Comparison of ENCODE assay signal across 10 mouse cellular contexts in the genomic region with DNA sequence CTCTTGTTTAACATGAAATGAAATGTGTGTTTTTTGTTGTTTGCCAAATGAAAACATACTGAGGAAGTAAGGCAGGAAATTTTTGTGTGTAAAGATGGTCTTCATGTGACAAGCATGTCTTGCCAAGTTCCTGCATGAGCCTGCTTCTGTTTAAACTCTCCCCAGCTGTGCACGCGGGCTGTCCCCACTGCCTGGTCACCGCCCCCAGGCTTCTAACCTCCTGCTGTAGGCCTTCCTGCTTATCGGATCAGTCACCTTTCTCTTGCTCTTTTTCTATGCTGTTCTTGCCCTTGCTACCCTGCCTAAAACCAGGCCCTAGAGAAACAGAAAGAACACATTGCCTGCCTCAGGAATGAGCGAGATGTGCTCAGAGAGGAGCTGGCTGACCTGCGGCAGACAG. TPM values are rescaled to one million over a fixed set of nuclear protein-coding genes. Genes with fewer than 3 reads are reported as not detected.
A peak's percentile ranks its signal among the peaks of the same experiment; 100 is the strongest.
DNase-seq lines count a peak whose midpoint lies in the region; ATAC-seq lines count a peak whose summit lies in the region.
"Had no signal": no experiment of that assay in that cellular context is flagged by ENCODE, and none has a peak within 500 bp of the region (broad histone marks: within the 10 kb centered on the region; RNA-seq: fewer than 3 reads in every experiment).

No protein-coding gene starts in this region.

- peak overlapping the region; percentile 78 for H3K27ac ChIP-seq in heart, embryonic 13.5 days (replicated peaks)
- H3K27ac ChIP-seq in liver, embryonic 16.5 days (ENCODE audit: low read length): no peak overlapping the region
- H3K27ac ChIP-seq: hindbrain, embryonic 15.5 days had no signal

- peaks cover 38% of the 10 kb centered on the region for H3K4me1 ChIP-seq in heart, embryonic 13.5 days
- peaks cover 5% of the 10 kb centered on the region for H3K4me1 ChIP-seq in liver, embryonic 16.5 days (ENCODE audit: control insufficient read depth, low read depth, low read length)
- H3K4me1 ChIP-seq: hindbrain, embryonic 15.5 days had no signal

- peak; percentile 14 for DNase-seq in gastrocnemius, postnatal 14 days
- no peak for DNase-seq in gastrocnemius, postnatal 36 days
- peak; percentile 24 for DNase-seq in 416B (ENCODE audit: low read depth)
- DNase-seq in right cerebral cortex, postnatal 10 days (ENCODE audit: low spot score in 2 of 2): no peak
- DNase-seq in B cell, adult 2 months: no peak

- no peak overlapping the region for H3K4me3 ChIP-seq in heart, embryonic 13.5 days
- H3K4me3 ChIP-seq in liver, embryonic 16.5 days (ENCODE audit: low read depth, low read length): no peak overlapping the region
- H3K4me3 ChIP-seq: erythroblast, embryonic 14.5 days; hindbrain, embryonic 15.5 days had no signal

- intact Hi-C loops in gastrocnemius, postnatal 14 days (cut with DNase I; ENCODE audit: low total_unique reads): no loop called here
- intact Hi-C loops in gastrocnemius, postnatal 36 days (cut with DNase I): no loop called here

- peaks cover 53% of the 10 kb centered on the region for H3K36me3 ChIP-seq in heart, embryonic 13.5 days
- no peaks in the 10 kb centered on the region for H3K36me3 ChIP-seq in liver, embryonic 16.5 days (ENCODE audit: control insufficient read depth, insufficient read depth)

- no peaks in the 10 kb centered on the region for H3K9me3 ChIP-seq in heart, embryonic 13.5 days
- no peaks in the 10 kb centered on the region for H3K9me3 ChIP-seq in liver, embryonic 16.5 days (replicated peaks; ENCODE audit: control insufficient read depth, low read length)
- H3K9me3 ChIP-seq: hindbrain, embryonic 15.5 days had no signal

- 0 out of 2 replicates have a peak, but pooled peaks have one; percentile 44 for ATAC-seq in heart, embryonic 13.5 days (ENCODE audit: extremely low read depth, insufficient number of reproducible peaks, low FRiP score, low TSS enrichment)
- 0 out of 2 replicates have a peak, but pooled peaks have one; percentile 12 for ATAC-seq in liver, embryonic 16.5 days (ENCODE audit: low read depth)
- ATAC-seq in activated CD4-positive, CD25-positive, alpha-beta regulatory T cell, adult 4 months: no peak

- H3K27me3 ChIP-seq in heart, embryonic 13.5 days (replicated peaks): no peaks in the 10 kb centered on the region
- no peaks in the 10 kb centered on the region for H3K27me3 ChIP-seq in liver, embryonic 16.5 days (ENCODE audit: control insufficient read depth, insufficient read depth, low read depth, low read length)
- H3K27me3 ChIP-seq: hindbrain, embryonic 15.5 days had no signal

- H3K9ac ChIP-seq in heart, embryonic 13.5 days: peak overlapping the region; percentile 60
- H3K9ac ChIP-seq in liver, embryonic 16.5 days (ENCODE audit: low read depth, low read length): no peak overlapping the region
- H3K9ac ChIP-seq: hindbrain, embryonic 15.5 days had no signal

- no peak overlapping the region for H3K4me2 ChIP-seq in heart, embryonic 13.5 days
- no peak overlapping the region for H3K4me2 ChIP-seq in liver, embryonic 16.5 days (ENCODE audit: low read depth, low read length)
- H3K4me2 ChIP-seq: hindbrain, embryonic 15.5 days had no signal

- WGBS in heart, embryonic 13.5 days: 35% methylated on average over 6 of the region's 6 CpGs
- WGBS in liver, embryonic 16.5 days (ENCODE audit: insufficient replicate concordance): 36% methylated on average over 6 of the region's 6 CpGs

RNA-seq across cellular contexts. Expression of gene Mlh1, which starts 58.1 kb away (rescaled TPM):
- 1 to 10 TPM; 7.8 TPM for total RNA-seq in gastrocnemius, postnatal 14 days (2021)
- total RNA-seq in gastrocnemius, postnatal 36 days (2021): 1 to 10 TPM; 4.9 to 8.4 TPM
- 33.3 and 35.2 TPM in 2 replicates for polyA plus RNA-seq in heart, embryonic 13.5 days (2015; fragmentation: Nextera tagmentation; extraction: Ambion mirVana)
- 19.1 and 21.2 TPM in 2 replicates for polyA plus RNA-seq in liver, embryonic 16.5 days (2015; fragmentation: Nextera tagmentation; extraction: Ambion mirVana)
- 10 to 100 TPM; 11.7 to 12.6 TPM for polyA plus RNA-seq in activated CD4-positive, CD25-positive, alpha-beta regulatory T cell, adult 4 months (2017; shearing (Covaris generic))

RNA-seq across cellular contexts. Expression of gene Epm2aip1, which starts 58.2 kb away (rescaled TPM):
- 10 to 100 TPM; 22.6 to 25.2 TPM for total RNA-seq in gastrocnemius, postnatal 14 days (2021)
- 10 to 100 TPM; 16.1 to 22.4 TPM for total RNA-seq in gastrocnemius, postnatal 36 days (2021)
- polyA plus RNA-seq in heart, embryonic 13.5 days (2015; fragmentation: Nextera tagmentation; extraction: Ambion mirVana): 17.3 and 17.6 TPM in 2 replicates
- polyA plus RNA-seq in liver, embryonic 16.5 days (2015; fragmentation: Nextera tagmentation; extraction: Ambion mirVana): 8.2 and 9.0 TPM in 2 replicates
- 1 to 10 TPM; 6.6 to 9.3 TPM for polyA plus RNA-seq in activated CD4-positive, CD25-positive, alpha-beta regulatory T cell, adult 4 months (2017; shearing (Covaris generic))

Comparison
In these comparisons a context has a peak if more than half of its experiments do, and no peak if none do; other contexts are left out.
1. DNase-seq: peak in gastrocnemius, postnatal 14 days (single experiment) and 416B (single experiment); none in gastrocnemius, postnatal 36 days (0 of 2), right cerebral cortex, postnatal 10 days (0 of 2) and B cell, adult 2 months (0 of 2).